Mouse (Mus musculus): Measurements from ENCODE around the gene Spata21.

Spata21 gene

DNA sequence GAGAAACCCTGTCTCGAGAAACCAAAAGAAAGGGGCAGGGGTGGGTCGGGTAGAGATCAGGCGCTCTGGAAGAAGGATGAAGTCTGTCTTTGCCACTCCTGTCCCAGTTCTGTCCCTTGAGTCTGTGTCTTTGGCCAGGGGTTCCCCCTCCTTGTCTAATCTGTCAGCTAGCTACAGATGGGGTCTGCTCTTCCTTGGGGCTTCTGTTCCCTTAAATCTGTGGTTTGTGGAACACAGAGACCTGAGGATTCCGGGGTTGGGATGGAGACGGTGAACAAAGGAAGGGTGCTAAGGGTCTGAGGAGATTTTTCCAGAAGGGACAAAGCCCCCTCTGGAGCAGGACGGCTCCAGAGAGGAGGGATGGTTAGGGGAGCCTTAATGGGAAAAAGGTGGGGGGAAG, at the start of gene Spata21:
Spata21 (plus strand) TSS at position 301 of the 400 bp plus-strand sequence.
- DNase-seq (ENCODE audit: low spot score in 2 of 2) = no peak

DNA sequence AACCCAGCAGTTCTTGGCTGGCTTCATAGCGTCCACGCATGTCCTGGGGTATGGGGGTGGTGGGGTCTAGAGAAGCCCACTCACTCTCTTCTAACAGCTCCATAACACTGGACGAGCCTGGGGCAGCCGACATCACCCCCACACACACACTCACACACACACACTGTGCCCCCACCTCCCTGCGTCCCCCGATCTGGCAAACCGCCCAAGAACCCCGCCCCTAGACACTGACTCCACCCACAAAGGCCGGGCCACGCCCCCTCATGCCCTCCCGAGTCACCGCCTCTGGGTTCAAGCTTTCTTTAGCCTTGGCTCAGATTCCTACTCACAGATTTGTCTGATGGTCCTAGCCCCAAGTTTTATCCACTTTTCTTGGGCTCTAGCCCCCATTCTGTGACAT, 47.0 kb upstream of the Spata21 start:
- peak in 1 of 2 experiments; percentile 48 for DNase-seq (ENCODE audit: low spot score in 2 of 2)

DNA sequence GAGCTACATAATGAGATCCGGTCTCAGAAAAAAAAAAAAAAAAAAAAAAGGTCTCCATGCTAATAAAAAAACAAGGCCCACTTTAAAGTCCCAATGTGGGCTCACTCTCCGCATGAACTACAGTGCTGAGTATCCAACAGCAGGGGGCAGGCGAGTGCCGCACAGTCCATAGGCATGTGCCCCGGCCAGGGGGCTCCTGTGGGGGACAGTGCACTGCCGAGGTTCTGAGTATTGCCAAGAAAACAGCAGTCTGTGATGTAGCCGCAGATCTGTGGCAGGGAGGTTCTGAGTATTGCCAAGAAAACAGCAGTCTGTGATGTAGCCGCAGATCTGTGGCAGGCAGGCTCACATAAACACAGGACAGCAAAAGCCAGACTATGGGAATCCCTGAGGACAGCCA, 43.3 kb upstream of the Spata21 start:
- DNase-seq (ENCODE audit: low spot score in 2 of 2) = peak in 1 of 2 experiments; percentile 74

DNA sequence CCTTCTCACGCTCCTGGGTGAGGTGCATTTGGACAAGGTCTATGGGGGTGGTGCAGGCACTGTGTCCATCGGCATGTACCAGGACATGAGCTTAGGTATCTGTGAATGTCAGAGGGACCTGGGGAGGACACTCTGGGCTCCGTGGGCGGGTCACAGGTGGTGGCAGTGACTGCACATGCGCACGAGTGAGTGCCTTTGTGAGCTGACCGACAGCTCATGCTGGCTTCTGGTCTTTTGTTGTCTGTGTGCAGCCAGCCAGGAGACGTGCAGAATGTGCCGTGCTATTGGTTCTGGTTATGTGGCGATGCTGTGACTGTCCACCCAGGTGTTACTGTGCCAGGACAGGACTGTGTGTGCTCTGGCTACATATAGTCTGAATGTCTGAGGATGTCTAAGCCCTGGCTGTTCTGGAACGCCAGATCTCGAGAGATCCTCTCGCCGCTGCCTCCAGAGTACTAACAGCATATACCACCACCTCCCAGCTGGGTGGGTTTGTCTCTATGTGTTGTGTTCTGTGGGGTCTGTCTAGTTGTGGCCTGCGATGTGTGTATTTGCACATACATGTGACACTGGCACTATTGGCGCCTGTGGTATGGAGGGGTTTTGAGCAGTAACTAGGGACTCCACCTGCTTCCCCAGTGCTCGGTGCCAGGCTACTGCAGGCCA, 39.2 kb upstream of the Spata21 start:
- DNase-seq (ENCODE audit: low spot score in 2 of 2) = no peak

DNA sequence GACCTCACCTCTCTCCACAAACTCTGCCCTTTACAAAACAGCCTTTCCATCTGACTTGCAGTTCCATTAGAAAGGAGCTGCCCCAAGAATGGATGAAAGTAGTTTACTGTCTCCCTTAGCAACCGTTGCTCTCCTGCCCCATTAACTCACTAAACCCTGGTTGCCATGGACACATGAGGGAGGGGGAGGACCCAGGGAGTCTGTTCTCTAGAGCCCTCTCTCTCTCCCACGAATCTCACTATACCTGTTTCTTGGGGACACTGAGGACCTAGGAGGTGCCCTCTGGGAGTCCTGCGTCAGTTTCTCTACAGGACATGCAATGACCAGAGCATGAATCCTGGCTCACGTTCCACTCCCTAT, 38.7 kb upstream of the Spata21 start:
- DNase-seq (ENCODE audit: low spot score in 2 of 2) = no peak

DNA sequence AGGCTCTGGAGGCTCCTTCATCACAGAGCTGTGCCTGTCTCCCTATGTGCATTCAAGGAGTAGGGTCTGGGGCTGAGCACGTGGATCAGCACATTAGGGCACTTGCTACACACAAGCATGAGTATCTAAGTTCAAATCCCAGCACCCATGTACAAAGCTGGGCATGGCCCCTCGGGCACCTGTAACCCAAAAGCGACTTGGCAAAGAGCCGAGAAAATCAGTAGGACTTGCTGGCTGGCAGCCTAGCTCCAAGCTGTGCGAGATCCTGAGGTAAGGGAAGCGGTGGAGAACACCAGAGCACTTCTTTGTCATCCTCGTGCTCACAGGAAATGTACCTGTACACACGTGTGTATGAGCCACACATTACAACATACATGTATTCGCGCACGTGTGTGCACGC, 35.7 kb upstream of the Spata21 start:
- no peak for DNase-seq (ENCODE audit: low spot score in 2 of 2)

DNA sequence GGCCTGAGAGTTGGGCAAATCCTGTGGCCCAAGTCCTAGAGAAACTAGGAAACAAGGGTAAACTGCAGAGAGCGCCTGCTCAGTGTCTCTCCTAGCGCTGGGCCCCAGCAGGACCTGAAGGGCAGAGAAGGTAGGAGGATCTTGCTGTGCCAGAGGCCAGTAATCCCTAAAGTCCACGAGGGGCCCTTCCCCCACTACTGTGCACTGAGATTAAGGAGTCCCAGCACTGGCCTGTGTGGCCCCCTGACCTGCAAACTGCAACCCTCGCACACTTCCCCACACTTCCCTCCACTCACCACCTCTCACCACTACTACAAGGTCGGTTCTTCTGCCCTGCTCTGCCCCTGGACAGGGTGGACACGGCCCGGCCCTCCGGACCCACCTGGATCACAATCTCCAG, 35.0 kb upstream of the Spata21 start:
- no peak for DNase-seq (ENCODE audit: low spot score in 2 of 2)

DNA sequence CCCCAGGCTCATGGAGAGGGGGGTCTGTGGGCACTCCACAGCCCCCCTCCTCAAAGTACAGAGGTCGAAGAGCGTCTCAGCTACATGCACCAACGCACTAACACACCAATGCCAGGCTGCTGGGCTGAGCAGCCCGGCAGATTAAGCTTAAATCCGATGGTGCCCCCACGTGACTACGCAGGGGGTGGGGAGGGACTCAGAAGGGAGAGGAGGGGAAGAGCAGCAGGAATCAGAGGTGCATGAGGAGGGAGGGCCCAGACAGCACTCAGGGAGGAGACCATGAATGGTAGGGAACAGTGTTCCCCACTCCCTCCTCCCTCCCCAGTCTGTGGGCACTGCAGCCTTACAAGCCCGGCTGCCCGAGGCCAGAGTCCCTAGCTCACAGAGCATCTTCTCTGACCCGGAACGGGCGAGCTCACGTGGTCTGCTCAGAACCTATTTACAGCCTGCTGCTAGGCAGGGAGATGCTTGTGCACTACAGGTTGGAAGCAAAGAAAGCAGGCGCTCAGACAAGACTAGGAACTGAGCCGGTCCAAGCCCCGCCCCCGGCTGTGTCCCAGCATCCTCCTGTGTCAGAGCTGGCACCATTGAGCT, 34.5 kb upstream of the Spata21 start:
- no peak for DNase-seq (ENCODE audit: low spot score in 2 of 2)

DNA sequence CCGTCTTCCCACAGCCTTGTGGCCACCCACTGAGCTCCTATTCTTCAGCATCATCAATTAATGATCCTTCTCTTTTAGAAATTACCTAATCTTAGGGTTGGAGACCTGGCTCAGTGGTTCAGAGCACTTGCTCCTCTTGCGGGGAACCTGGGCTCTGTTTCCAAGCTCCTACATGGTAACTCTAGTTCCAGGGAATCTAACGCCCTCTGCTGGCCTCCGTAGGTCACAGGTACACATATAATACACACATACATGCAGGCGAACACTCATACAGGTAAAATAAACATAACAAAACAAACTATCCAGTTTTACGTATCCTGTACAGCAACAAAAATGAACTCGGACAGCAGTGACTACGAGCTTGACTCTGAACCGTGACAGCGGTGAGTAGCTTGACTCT, 31.2 kb upstream of the Spata21 start:
- DNase-seq (ENCODE audit: low spot score in 2 of 2) = no peak

DNA sequence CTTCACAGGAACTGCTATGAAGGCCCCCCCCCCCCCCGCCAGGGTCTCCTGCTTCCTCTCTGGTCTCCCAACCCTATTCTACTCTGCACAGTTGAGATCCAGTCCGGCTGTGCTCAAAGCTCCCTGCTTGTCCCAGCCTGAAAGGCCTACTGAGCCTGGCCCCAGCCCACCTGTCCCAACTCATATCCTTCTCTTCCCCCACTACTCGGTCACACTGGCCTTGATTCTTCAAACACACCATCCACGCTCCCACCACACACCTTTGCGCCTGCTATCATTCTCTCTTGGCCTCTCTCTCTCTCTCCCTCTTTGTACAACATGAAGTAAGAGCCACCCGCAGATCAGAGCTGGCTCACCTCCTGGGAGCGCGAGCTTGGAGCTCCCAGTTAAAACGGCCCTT, 29.3 kb upstream of the Spata21 start:
- DNase-seq (ENCODE audit: low spot score in 2 of 2) = no peak

DNA sequence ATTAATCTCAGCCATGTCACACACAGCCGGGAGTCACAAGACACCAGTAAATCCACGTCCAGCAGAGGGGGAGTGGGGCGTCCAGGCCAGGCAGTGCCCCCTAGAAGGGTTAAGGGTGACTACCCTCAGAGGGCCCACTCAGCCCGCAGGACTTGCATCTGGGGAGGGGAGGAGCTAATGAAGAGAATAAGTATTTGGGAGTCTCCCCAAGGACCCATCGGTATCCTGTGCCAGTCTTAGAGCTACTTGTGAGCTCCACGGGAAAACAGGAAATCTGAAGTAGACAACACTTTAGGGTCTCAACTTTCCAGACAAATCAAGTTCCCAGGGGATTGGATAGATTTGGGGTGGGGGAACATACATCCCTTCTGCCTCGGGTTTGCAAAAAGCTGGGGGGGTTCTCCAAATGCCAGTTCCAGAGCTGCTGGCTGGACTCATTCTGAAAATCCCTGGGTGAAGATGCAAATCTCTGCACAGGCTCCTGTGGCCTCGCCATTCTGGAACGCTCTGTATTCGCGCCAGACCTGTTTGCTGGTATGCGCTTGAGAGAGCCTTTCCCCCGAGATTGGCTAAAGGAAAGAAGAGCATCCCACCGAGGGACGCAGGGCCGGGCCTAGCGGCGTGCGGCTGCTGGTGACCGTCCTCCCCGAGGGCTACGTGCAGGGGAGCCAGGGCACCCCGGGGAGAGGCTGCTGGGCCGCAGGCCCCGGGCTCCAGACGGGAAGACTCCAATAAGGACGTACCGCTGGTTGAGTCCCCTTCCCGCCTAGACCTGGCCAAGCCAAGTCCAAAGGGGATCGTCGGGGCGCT, 28.3 kb upstream of the Spata21 start:
- no peak for DNase-seq (ENCODE audit: low spot score in 2 of 2)

DNA sequence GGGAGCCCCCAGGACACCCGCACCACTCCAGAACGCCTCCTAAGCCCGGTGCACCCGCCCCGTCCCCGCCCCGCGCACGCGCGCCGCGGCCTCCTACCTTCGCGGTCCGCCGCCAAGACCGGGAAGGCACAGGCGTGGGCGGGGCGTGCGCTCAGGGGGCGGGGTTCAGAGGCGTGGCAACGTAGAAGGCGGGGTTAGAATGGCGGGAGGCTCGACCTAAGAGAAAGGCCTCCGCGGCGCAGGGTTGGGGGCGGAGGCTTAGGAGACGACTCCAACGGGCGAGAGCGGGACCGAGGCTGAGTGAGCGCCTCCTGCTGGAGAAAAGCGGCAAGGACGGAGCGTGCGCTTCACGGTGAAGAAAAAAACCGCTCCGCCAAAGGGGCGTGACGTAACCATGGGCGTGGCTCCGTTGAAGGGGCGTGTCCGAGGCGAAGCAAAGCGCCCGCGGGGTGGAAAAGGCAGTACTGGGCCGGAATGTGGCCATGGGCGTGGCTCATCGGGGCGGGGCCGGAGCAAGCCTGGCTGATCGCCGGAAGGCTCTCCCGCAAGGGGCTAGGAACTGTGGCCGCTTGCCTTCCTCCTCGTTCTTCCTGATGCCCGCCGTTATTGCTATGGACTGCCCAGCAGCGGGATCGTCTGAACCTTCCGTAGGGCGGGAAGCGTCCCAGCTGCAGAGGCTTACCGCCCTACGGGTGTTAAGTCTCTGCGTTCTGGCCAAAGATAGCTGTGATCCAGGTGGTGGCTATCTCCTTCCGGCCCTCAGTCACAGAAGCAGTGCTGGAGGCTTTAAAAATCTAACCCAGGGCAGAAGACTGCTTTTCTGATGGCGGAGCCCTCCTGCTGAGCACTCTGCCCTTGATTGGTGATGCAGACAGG, 27.5 kb upstream of the Spata21 start, which contains the start of gene Crocc:
Crocc (minus strand) TSS at position 125 of the 876 bp plus-strand sequence.
- DNase-seq (ENCODE audit: low spot score in 2 of 2) = peak; percentile 100

DNA sequence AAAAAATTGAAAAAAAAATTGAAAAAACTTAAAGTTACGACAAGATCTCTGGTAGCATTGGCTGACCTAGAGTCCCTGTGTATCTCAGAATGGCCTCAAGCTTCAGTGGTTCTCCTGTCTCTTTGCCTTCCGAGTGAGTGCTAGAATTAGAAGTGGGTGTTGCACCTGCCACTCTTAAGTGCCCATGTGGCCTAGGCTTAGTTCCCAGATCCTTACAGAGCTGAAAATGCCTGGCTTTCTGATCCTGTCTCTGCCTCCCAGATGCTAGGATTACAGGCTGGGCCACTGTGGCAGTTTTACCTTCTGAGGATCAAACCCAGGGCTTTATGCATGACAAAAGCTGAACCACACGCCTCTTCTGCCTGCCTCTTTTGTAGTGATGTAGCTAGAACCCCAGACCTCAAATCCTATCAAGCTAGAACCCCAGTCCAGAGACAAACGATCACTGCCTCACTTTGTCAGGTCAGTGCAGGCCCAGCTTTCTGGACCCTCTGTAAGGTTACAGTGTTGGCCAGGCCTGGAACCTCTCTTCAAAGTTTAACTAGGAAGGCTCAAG, 24.0 kb upstream of the Spata21 start:
- DNase-seq (ENCODE audit: low spot score in 2 of 2) = no peak

DNA sequence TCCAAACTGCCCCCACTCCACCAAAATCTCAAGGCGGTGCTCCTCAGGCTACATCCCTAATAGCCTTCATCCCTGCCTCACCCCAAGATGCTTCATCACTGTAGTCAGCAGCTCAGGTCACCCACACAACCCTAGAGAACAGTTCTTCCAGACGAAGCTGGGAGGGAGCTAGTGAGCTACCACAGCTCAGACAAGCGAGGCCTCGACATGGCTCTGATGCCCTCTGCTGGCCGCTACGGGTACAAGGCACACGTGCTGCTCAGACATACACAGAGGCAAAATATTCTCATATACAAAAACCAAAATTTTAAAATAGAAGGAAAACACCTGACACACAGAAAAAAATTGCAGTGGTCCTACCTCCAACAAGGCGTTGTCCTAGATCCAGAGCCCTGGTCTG, 23.0 kb upstream of the Spata21 start:
- DNase-seq (ENCODE audit: low spot score in 2 of 2) = peak; percentile 70 to 90

DNA sequence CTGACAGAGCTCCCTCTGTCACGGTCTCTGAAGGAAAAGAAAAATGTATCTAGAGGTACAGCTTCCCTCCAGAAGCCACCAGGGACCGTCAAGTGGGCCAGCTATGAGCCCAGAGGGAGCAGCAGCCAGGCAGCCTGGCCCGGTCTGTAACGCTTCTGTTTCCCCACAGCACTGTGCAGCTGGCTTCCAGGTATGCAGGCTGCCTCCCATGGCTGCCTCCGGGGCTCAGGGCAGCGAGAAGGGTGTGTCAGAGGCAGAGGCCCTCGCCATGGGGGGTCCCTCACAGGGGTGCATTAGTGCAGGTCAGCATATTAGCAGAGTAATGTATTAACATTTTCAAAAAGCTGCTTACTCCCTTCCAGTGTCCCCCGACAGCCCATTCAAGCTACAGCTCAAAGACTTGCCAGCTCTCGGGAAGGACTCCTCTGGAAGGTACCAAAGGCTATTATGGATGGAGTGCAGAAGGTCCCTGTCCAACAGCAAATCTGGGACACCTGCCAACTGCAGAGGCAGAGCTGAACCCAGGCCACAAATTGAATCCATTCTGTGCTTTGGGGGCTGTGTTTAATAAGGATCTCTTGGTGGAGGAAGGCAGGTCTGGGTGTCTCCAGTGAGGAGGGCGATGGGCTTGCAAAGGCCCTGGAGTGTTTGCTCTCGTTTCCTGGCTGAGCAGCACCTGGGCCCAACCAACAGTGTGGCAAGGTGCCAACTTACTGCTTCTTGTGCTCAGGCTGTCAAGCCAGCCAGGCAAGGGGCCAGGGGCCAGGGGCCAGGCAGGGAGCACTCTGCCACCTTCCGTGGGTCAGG, 21.2 kb upstream of the Spata21 start:
- no peak for DNase-seq (ENCODE audit: low spot score in 2 of 2)

DNA sequence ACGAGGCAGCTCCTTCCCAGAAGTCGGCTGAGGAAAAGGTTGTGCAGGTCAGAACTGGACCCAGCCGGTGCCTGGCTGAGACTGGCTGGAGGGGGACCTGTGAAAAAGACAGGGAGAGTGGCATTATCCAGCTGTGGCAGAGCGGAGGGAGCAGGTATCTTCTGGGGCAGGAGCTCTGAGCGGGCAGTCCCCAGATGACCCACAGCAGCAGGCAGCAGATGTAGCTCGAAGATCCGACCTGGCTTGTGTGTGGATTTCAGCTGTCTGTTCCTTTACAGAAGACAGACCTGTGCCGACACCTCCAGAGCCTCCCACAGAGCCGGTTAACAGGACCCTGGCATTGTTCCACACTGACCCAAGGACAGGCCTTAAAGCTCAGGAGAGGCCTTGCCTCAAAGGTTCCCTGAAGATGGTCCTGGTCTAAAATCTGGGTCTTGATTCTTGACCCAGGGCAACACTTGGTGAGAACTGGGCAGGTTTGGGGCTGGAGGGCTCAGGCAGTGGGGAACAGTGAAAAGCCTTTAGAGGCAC, 20.6 kb upstream of the Spata21 start:
- no peak for DNase-seq (ENCODE audit: low spot score in 2 of 2)

DNA sequence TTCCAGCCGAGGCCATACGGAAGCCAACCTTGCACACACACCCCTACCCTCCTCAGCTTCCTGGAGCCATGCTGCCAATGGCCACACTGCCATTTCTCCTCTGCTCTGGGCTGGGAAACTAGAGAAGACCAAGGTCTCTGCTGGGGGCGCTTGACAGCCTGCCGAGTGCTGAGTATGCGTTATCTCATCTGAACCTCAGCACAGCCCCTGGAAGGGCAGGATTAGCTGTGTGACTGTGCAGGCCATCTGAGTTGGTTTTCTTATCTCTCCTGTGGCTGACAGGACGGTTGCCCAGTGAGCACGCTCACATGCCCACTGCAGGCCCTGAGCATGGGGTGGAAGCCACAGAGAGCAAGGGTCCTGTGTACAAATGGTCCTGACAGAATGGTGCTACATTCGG, 19.5 kb upstream of the Spata21 start:
- DNase-seq (ENCODE audit: low spot score in 2 of 2) = no peak

DNA sequence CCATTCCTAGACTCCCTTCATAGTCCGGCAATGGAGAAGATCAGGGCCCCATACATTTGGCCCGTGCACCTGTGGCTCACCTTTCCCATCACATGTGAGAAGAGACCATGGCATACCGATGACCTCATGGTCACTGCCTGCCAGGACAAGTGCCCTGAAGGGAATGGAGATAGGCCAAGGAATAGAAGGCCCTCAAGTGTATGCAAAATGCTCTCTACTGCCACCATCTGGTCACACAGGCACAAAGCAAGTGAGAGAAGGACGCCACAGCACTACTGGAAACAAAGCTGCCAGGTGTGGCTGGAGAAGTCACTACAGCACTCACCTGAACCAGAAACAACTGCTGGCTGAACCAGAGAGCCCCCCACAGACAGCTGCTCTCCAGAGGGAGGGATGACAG, 18.4 kb upstream of the Spata21 start:
- peak; percentile 64 to 76 for DNase-seq (ENCODE audit: low spot score in 2 of 2)

DNA sequence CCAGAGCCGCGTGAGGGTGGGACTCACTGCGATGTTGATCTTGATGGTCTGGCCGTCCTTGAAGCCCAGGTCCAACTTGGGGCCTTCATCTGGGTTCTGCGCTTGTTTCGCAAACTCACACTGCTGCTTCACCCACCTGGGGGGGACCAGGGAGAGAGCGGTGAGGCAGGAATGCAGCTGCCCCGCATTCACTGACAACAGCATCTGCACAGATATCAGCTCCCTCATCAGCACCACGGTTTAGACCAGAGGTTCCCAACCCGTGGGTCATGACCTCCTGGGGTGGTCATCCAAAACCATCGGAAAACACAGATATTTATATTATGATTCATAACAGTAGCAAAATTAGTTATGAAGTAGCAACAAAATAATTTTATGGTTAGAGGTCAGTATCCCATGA, 15.6 kb upstream of the Spata21 start:
- no peak for DNase-seq (ENCODE audit: low spot score in 2 of 2)

DNA sequence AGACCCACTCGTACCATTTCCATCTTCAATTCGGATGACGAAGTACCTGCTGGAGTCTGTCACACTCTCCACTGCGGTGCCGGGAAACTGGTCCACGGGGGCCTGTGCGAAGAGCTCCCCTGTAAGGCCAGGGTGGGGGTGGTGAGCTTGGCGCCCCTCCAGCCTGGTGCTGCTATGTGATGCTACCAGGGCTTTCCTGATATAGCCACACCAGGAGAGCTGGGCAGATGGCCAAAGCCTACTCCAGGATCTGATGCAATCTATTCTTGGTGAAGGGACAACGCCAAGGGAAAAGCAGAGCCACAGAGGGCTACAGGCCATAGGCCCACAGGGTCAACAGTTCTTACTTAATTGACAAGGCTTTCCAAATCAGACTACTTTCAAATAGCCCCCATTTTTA, 14.5 kb upstream of the Spata21 start:
- peak in 1 of 2 experiments; percentile 23 for DNase-seq (ENCODE audit: low spot score in 2 of 2)

DNA sequence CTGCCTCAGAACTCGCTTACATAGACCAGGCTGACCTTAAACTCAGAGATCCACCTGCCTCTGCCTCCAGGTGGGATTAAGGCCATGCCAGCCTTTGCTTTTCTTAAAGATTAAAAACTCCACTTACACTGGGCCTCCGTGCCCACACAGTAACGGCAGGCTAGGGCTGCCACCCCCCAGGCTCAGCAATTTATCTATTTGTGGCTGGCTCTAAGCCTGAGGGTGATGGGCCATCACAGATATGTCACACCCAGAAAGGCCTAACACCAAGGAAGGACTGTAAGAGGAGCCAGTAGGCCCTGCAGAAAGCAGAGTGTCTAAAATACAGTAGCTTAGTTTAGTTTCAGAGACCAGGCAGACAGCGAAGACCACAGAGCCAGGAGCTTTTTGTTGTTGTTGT, 14.0 kb upstream of the Spata21 start:
- peak in 1 of 2 experiments; percentile 28 for DNase-seq (ENCODE audit: low spot score in 2 of 2)

Data from spleen, postnatal 10 days (tissue).